Mouse (Mus musculus) CH12.LX (cell line): Measurements from ENCODE around the gene H1foo. TPM values are rescaled to one million over a fixed set of nuclear protein-coding genes. Genes with fewer than 3 reads are reported as not detected.

ENCODE experiments used
- DNase-seq: peaks from one replicate; pipeline ENCODE4 v3.0.0-alpha.2; 2013; ENCODE audit errors: extremely low read depth
- H3K27ac ChIP-seq: 2 replicates; pipeline ENCODE4 v1.5.1; 2012; ENCODE audit warnings: low read depth, mild to moderate bottlenecking, control low read depth, moderate library complexity; ENCODE audit not compliant: insufficient read depth
- H3K27me3 ChIP-seq: replicated peaks from 2 replicates; pipeline ENCODE3; 2012; ENCODE audit warnings: inconsistent platforms
- H3K36me3 ChIP-seq, 2 experiments: replicated peaks in 1 of 2; 2 replicates each; pipeline versions ENCODE3 to v1.6.1; 2012; ENCODE audit warnings: inconsistent platforms in 1 of 2, low read length in 1 of 2, mild to moderate bottlenecking in 1 of 2, mixed read lengths in 1 of 2, moderate library complexity in 1 of 2; ENCODE audit not compliant: control insufficient read depth in 1 of 2, insufficient read depth in 1 of 2
- H3K4me1 ChIP-seq, 2 experiments: 2 replicates each; pipeline ENCODE4 v1.6.1; 2012; ENCODE audit warnings: inconsistent platforms in 1 of 2, moderate library complexity in 1 of 2; ENCODE audit not compliant: insufficient read depth in 2 of 2, control insufficient read depth in 1 of 2
- H3K4me2 ChIP-seq: 2 replicates; pipeline ENCODE4 v1.6.1; 2012; ENCODE audit warnings: low read depth, mild to moderate bottlenecking, control low read depth; ENCODE audit not compliant: poor library complexity, insufficient read depth, severe bottlenecking
- H3K4me3 ChIP-seq, 3 experiments: fragments of 150-350 bp in 1 of 3; sonication (generic) in 1 of 3; replicated peaks in 1 of 3; 2 replicates each; pipeline versions ENCODE3 to v1.5.1; 2011 to 2012; ENCODE audit warnings: low read depth in 2 of 3, low read length in 2 of 3, mild to moderate bottlenecking in 2 of 3, moderate library complexity in 2 of 3, control low read depth in 1 of 3, improper control_type of control experiment in 1 of 3, inconsistent platforms in 1 of 3, mixed read lengths in 1 of 3; ENCODE audit not compliant: poor library complexity in 1 of 3
- H3K79me2 ChIP-seq: replicated peaks from 2 replicates; pipeline ENCODE4 v1.6.1; 2012; ENCODE audit warnings: mild to moderate bottlenecking, moderate library complexity; ENCODE audit not compliant: control insufficient read depth, poor library complexity, insufficient read depth, severe bottlenecking; ENCODE audit errors: extremely low read depth
- H3K9ac ChIP-seq: 2 replicates; pipeline ENCODE4 v1.6.1; 2012; ENCODE audit warnings: low read depth, mild to moderate bottlenecking, control low read depth, moderate library complexity; ENCODE audit not compliant: insufficient read depth
- H3K9me3 ChIP-seq: replicated peaks from 2 replicates; pipeline ENCODE3; 2012; ENCODE audit warnings: low read length, inconsistent platforms, mixed read lengths
- BHLHE40 ChIP-seq: IDR thresholded peaks from 2 replicates; pipeline ENCODE4 v1.6.1; 2011; ENCODE audit warnings: mild to moderate bottlenecking, low read depth, low read length, improper control_type of control experiment
- CHD1 ChIP-seq: IDR thresholded peaks from 2 replicates; pipeline ENCODE4 v1.6.1; 2012; ENCODE audit warnings: low read depth, low read length, improper control_type of control experiment, inconsistent platforms
- CHD2 ChIP-seq: IDR thresholded peaks from 2 replicates; pipeline ENCODE4 v1.6.1; 2011; ENCODE audit warnings: low read length, improper control_type of control experiment
- CTCF ChIP-seq, 2 experiments: IDR thresholded peaks in 1 of 2; conservative IDR thresholded peaks in 1 of 2; 2 replicates each; pipeline ENCODE4 v1.5.1; 2011 to 2012; ENCODE audit warnings: low read depth in 2 of 2, low read length in 2 of 2, improper control_type of control experiment in 1 of 2, inconsistent platforms in 1 of 2, mild to moderate bottlenecking in 1 of 2, moderate library complexity in 1 of 2
- E2F4 ChIP-seq: IDR thresholded peaks from 2 replicates; pipeline ENCODE4 v1.6.1; 2011; ENCODE audit warnings: low read depth, low read length, improper control_type of control experiment; ENCODE audit not compliant: insufficient replicate concordance
- ELF1 ChIP-seq: IDR thresholded peaks from 2 replicates; pipeline ENCODE4 v1.6.1; 2014; ENCODE audit warnings: low read depth, mild to moderate bottlenecking, inconsistent platforms, low read length, improper control_type of control experiment
- EP300 ChIP-seq: IDR thresholded peaks from 2 replicates; pipeline ENCODE4 v1.6.1; 2011; ENCODE audit warnings: low read length, improper control_type of control experiment
- ETS1 ChIP-seq: conservative IDR thresholded peaks from 2 replicates; pipeline ENCODE4 v1.6.1; 2012; ENCODE audit warnings: low read depth, mild to moderate bottlenecking, inconsistent platforms, low read length, improper control_type of control experiment, moderate library complexity
- GABPA ChIP-seq: IDR thresholded peaks from 2 replicates; pipeline ENCODE4 v1.6.1; 2012; ENCODE audit warnings: low read depth, low read length, improper control_type of control experiment, inconsistent platforms; ENCODE audit not compliant: insufficient replicate concordance
- HCFC1 ChIP-seq: IDR thresholded peaks from 2 replicates; pipeline ENCODE4 v1.6.1; 2012; ENCODE audit warnings: low read depth, mild to moderate bottlenecking, inconsistent platforms, low read length, improper control_type of control experiment
- IRF4 ChIP-seq: IDR thresholded peaks from 2 replicates; pipeline ENCODE4 v1.6.1; 2014; ENCODE audit warnings: low read depth, mild to moderate bottlenecking, inconsistent platforms, low read length, improper control_type of control experiment
- JUN ChIP-seq: IDR thresholded peaks from 2 replicates; pipeline ENCODE4 v1.6.1; 2011; ENCODE audit warnings: low read depth, mild to moderate bottlenecking, low read length, improper control_type of control experiment, moderate library complexity; ENCODE audit not compliant: insufficient read depth
- JUND ChIP-seq: conservative IDR thresholded peaks from 2 replicates; pipeline ENCODE4 v1.6.1; 2011; ENCODE audit warnings: low read depth, low read length, improper control_type of control experiment
- KAT2A ChIP-seq: IDR thresholded peaks from 2 replicates; pipeline ENCODE4 v1.6.1; 2012; ENCODE audit warnings: low read length, improper control_type of control experiment, inconsistent platforms; ENCODE audit not compliant: insufficient replicate concordance
- MAFK ChIP-seq: IDR thresholded peaks from 2 replicates; pipeline ENCODE4 v1.6.1; 2011; ENCODE audit warnings: low read length, improper control_type of control experiment; ENCODE audit not compliant: insufficient replicate concordance
- MAX ChIP-seq: IDR thresholded peaks from 2 replicates; pipeline ENCODE4 v1.6.1; 2011; ENCODE audit warnings: low read length, improper control_type of control experiment
- MAZ ChIP-seq: IDR thresholded peaks from 2 replicates; pipeline ENCODE4 v1.6.1; 2012; ENCODE audit warnings: low read depth, mild to moderate bottlenecking, inconsistent platforms, low read length, improper control_type of control experiment, moderate library complexity
- MEF2A ChIP-seq: IDR thresholded peaks from 2 replicates; pipeline ENCODE4 v1.6.1; 2014; ENCODE audit warnings: low read depth, mild to moderate bottlenecking, inconsistent platforms, low read length, improper control_type of control experiment, borderline replicate concordance
- MXI1 ChIP-seq: IDR thresholded peaks from 2 replicates; pipeline ENCODE4 v1.6.1; 2011; ENCODE audit warnings: mild to moderate bottlenecking, low read depth, low read length, improper control_type of control experiment
- MYC ChIP-seq: IDR thresholded peaks from 2 replicates; pipeline ENCODE4 v1.6.1; 2011; ENCODE audit warnings: low read depth, mild to moderate bottlenecking, improper control_type of control experiment, low read length
- NELFE ChIP-seq: IDR thresholded peaks from 2 replicates; pipeline ENCODE4 v1.6.1; 2011; ENCODE audit warnings: low read depth, low read length, improper control_type of control experiment
- NRF1 ChIP-seq: IDR thresholded peaks from 2 replicates; pipeline ENCODE4 v1.6.1; 2014; ENCODE audit warnings: low read depth, mild to moderate bottlenecking, inconsistent platforms, low read length, improper control_type of control experiment, moderate library complexity
- PAX5 ChIP-seq: IDR thresholded peaks from 2 replicates; pipeline ENCODE4 v1.6.1; 2012; ENCODE audit warnings: low read length, inconsistent platforms, mixed read lengths
- POLR2A ChIP-seq: IDR thresholded peaks from 2 replicates; pipeline ENCODE4 v1.6.1; 2011; ENCODE audit warnings: low read depth, mild to moderate bottlenecking, improper control_type of control experiment, low read length
- POLR2AphosphoS2 ChIP-seq: IDR thresholded peaks from 2 replicates; pipeline ENCODE4 v1.6.1; 2011; ENCODE audit warnings: low read depth, low read length, improper control_type of control experiment
- RAD21 ChIP-seq: IDR thresholded peaks from 2 replicates; pipeline ENCODE4 v1.6.1; 2011; ENCODE audit warnings: low read depth, mild to moderate bottlenecking, low read length, improper control_type of control experiment, moderate library complexity
- RCOR1 ChIP-seq: conservative IDR thresholded peaks from 2 replicates; pipeline ENCODE4 v1.6.1; 2012; ENCODE audit warnings: low read depth, mild to moderate bottlenecking, inconsistent platforms, low read length, improper control_type of control experiment
- SIN3A ChIP-seq: IDR thresholded peaks from 2 replicates; pipeline ENCODE4 v1.6.1; 2012; ENCODE audit warnings: low read length, improper control_type of control experiment, inconsistent platforms
- SMC3 ChIP-seq: IDR thresholded peaks from 2 replicates; pipeline ENCODE4 v1.6.1; 2011; ENCODE audit warnings: low read depth, low read length, improper control_type of control experiment
- TBP ChIP-seq: conservative IDR thresholded peaks from 2 replicates; pipeline ENCODE4 v1.6.1; 2011; ENCODE audit warnings: low read depth, low read length, improper control_type of control experiment
- TCF12 ChIP-seq: IDR thresholded peaks from 2 replicates; pipeline ENCODE4 v1.6.1; 2014; ENCODE audit warnings: low read depth, mild to moderate bottlenecking, inconsistent platforms, low read length, improper control_type of control experiment
- UBTF ChIP-seq: IDR thresholded peaks from 2 replicates; pipeline ENCODE4 v1.6.1; 2012; ENCODE audit warnings: low read depth, mild to moderate bottlenecking, inconsistent platforms, low read length, improper control_type of control experiment, moderate library complexity
- USF1 ChIP-seq: IDR thresholded peaks from 2 replicates; pipeline ENCODE4 v1.6.1; 2014; ENCODE audit warnings: low read depth, mild to moderate bottlenecking, inconsistent platforms, low read length, improper control_type of control experiment
- USF2 ChIP-seq: conservative IDR thresholded peaks from 2 replicates; pipeline ENCODE4 v1.6.1; 2011; ENCODE audit warnings: low read depth, low read length, improper control_type of control experiment
- ZC3H11A ChIP-seq: IDR thresholded peaks from 2 replicates; pipeline ENCODE4 v1.6.1; 2012; ENCODE audit warnings: low read depth, mild to moderate bottlenecking, inconsistent platforms, low read length, improper control_type of control experiment
- ZKSCAN1 ChIP-seq: IDR thresholded peaks from 2 replicates; pipeline ENCODE4 v1.6.1; 2012; ENCODE audit warnings: low read depth, inconsistent platforms, low read length, improper control_type of control experiment, borderline replicate concordance
- ZMIZ1 ChIP-seq: IDR thresholded peaks from 2 replicates; pipeline ENCODE4 v1.6.1; 2012; ENCODE audit warnings: low read depth, mild to moderate bottlenecking, inconsistent platforms, low read length, improper control_type of control experiment
- ZNF384 ChIP-seq: IDR thresholded peaks from 2 replicates; pipeline ENCODE4 v1.6.1; 2012; ENCODE audit warnings: low read depth, low read length, improper control_type of control experiment, inconsistent platforms
- dilution Hi-C: fragments of 300-500 bp; cut with MboI; formaldehyde crosslinking; loops from 2 replicates; pipeline ENCODE4 v1.14.3; 2020; ENCODE audit warnings: low sequenced_read_pairs; ENCODE audit not compliant: extremely low pct_unique_long_range_greater_than_20kb, extremely low pct_ligation_motif_present
- in situ Hi-C: fragments of 300-500 bp; cut with MboI; formaldehyde crosslinking; loops from 3 replicates; pipeline ENCODE4 v1.14.3; 2019; ENCODE audit warnings: low sequenced_read_pairs, low pct_ligation_motif_present, low pct_unique_long_range_greater_than_20kb, mixed read lengths
- polyA plus RNA-seq: library from polyadenylated mRNA; unstranded; fragments of >175 nt; gene quantifications from 2 replicates; pipeline ENCODE4 v1.2.1, GENCODE M21; 2012; ENCODE audit warnings: low read depth; ENCODE audit not compliant: insufficient read length
- total RNA-seq, 2 experiments: library from RNA; depleted of rRNA; stranded (reverse); fragments of 300-350 nt in 1 of 2; fragments of >200 nt in 1 of 2; gene quantifications; 2 replicates each; pipeline ENCODE4 v1.2.3; 2012 to 2014

The H1foo gene
- total and polyA plus RNA-seq, 3 experiments, result 0.77 to 1.0 (median 0.89) TPM

GRCm38 (mm10) chr6:115989032-115989431, 44.3 kb downstream of the H1foo start:
- H3K27me3 ChIP-seq, result peaks cover 9% of the 10 kb centered on the region
- H3K9ac ChIP-seq, result peak overlapping the region; percentile 21; the same call in 1 of the 2 replicates
- H3K4me1 ChIP-seq, result peaks cover 44 to 95% of the 10 kb centered on the region in 2 experiments
- no peak overlapping the region for H3K4me3 ChIP-seq
- H3K9me3 ChIP-seq, result no peaks in the 10 kb centered on the region
- in situ Hi-C loops, result no loop called here
- peaks cover 0 to 6% of the 10 kb centered on the region in 2 experiments for H3K36me3 ChIP-seq
- H3K79me2 ChIP-seq, result peaks cover 55% of the 10 kb centered on the region
- TF ChIP-seq MAX (0 out of 2 replicates have a peak, but pooled peaks have one; percentile 10), NELFE (peak; percentile 43; the same call in 1 of the 2 replicates), ELF1 (0 out of 2 replicates have a peak, but pooled peaks have one; percentile 4), EP300 (peak; percentile 88), JUN (peak; percentile 91), CHD2 (peak; percentile 95), CHD1 (no peak), POLR2AphosphoS2 (no peak), POLR2A (0 out of 2 replicates have a peak, but pooled peaks have one; percentile 33), TBP (peak; percentile 28; the same call in 1 of the 2 replicates), E2F4 (no peak), BHLHE40 (peak; percentile 95), TCF12 (peak; percentile 95), RCOR1 (no peak; the same call in 1 of the 2 replicates), ZMIZ1 (no peak), ZC3H11A (no peak), MEF2A (peak; percentile 85), IRF4 (peak; percentile 88), PAX5 (no peak), MXI1 (no peak; the same call in 1 of the 2 replicates), MAZ (peak; percentile 96), CTCF (conservative IDR thresholded peaks at IDR 0.05 in 1 of 2, IDR thresholded peaks at IDR 0.05 in 1 of 2; ENCODE audit: low read depth in 2 of 2, low read length in 2 of 2) (no peak), RAD21 (no peak; the same call in 1 of the 2 replicates), ETS1 (peak; percentile 99), GABPA (no peak), SIN3A (peak; percentile 75; the same call in 1 of the 2 replicates), KAT2A (no peak), MYC (peak; percentile 21; the same call in 1 of the 2 replicates), UBTF (no peak; the same call in 1 of the 2 replicates), NRF1 (peak; percentile 87), USF1 (no peak), JUND (peak; percentile 75), USF2 (no peak), ZKSCAN1 (no peak), HCFC1 (no peak), SMC3 (no peak), ZNF384 (no peak), MAFK (0 out of 2 replicates have a peak, but pooled peaks have one; percentile 47)
- TF ChIP-seq, all 38 proteins: peak for 19
- dilution Hi-C loops, result no loop called here
- DNase-seq, result peak; percentile 97
- peak overlapping the region; percentile 97 for H3K27ac ChIP-seq
- peak overlapping the region; percentile 58; the same call in 1 of the 2 replicates for H3K4me2 ChIP-seq
